ENCODE assay signal across 7 mouse cellular contexts in the genomic region with DNA sequence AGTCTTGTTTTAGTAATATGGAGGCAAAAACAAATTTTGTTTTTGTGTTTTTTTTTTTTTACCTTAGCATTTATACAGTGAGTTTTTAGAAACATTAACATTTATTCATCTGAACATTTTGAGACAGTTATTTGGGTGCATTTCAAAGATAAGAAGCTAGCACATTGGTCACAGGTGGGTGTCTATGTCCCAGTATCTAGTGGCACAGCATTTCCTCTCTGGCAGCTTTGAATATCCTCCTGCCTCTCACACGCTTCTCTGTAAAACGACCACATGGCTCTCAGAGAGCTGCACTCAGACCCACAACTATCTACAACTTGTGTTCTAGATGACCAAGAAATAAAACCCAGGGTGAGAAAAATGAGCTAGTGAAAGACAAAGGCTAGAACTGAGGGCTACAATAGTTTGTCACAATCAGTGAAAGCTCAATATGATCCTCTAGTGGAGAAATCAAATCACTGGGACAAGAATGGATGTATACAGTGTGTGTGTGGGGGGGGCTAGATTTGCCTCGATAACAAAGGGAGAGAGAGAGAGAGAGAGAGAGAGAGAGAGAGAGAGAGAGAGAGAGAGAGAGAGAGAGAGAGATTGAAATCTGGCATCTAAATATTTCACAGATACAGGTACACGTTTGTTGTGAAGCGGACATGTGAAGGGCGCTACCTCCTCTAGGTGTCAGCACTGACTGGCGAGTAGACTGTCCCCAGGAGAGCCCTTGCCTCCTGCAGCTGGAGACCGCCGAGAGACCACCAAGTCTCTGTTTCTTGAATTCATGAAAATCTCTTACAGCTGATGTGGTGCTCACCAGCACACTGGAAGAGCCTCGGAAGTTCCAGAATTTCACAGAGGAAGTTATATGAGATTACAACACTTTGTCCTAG. TPM values are rescaled to one million over a fixed set of nuclear protein-coding genes. Genes with fewer than 3 reads are reported as not detected.
A peak's percentile ranks its signal among the peaks of the same experiment; 100 is the strongest.
DNase-seq lines count a peak whose midpoint lies in the region; ATAC-seq lines count a peak whose summit lies in the region.

No protein-coding gene starts in this region.

- peaks cover 23% of the 10 kb centered on the region for H3K27me3 ChIP-seq in embryonic facial prominence, embryonic 14.5 days (replicated peaks; ENCODE audit: control insufficient read depth, insufficient read depth, low read length)
- H3K27me3 ChIP-seq in midbrain, embryonic 15.5 days (replicated peaks) = peaks cover 6% of the 10 kb centered on the region; the same call in 1 of the 2 replicates

- H3K4me3 ChIP-seq in embryonic facial prominence, embryonic 14.5 days (ENCODE audit: low read depth, low read length) = peak overlapping the region; percentile 32
- H3K4me3 ChIP-seq in midbrain, embryonic 15.5 days = peak overlapping the region; percentile 39

- 0 out of 2 replicates have a peak, but pooled peaks have one; percentile 44 for ATAC-seq in embryonic facial prominence, embryonic 14.5 days (ENCODE audit: low read depth)
- peak; percentile 84; the same call in 1 of the 2 replicates for ATAC-seq in midbrain, embryonic 15.5 days (replicated peaks)

- H3K9me3 ChIP-seq in embryonic facial prominence, embryonic 14.5 days (ENCODE audit: control insufficient read depth, low read length) = no peaks in the 10 kb centered on the region
- no peaks in the 10 kb centered on the region for H3K9me3 ChIP-seq in midbrain, embryonic 15.5 days

- H3K4me2 ChIP-seq in embryonic facial prominence, embryonic 14.5 days (ENCODE audit: low read depth, low read length) = peak overlapping the region; percentile 68
- peak overlapping the region; percentile 93 for H3K4me2 ChIP-seq in midbrain, embryonic 15.5 days

- peak; percentile 6 for DNase-seq in right cerebral cortex, postnatal 14 days
- DNase-seq in right cerebral cortex, postnatal 25 days = no peak
- DNase-seq in embryonic facial prominence, embryonic 14.5 days (ENCODE audit: low spot score) = no peak
- DNase-seq in kidney, postnatal 4 days = peak; percentile 31 to 54
- no peak for DNase-seq in layer of hippocampus, adult 8-10 months (ENCODE audit: low spot score in 2 of 2)
- DNase-seq in right cerebral cortex, postnatal 36 days (ENCODE audit: low spot score in 2 of 2) = no peak

- H3K9ac ChIP-seq in embryonic facial prominence, embryonic 14.5 days (ENCODE audit: low read depth, low read length) = peak overlapping the region; percentile 3; the same call in 1 of the 2 replicates
- H3K9ac ChIP-seq in midbrain, embryonic 15.5 days = 0 out of 2 replicates have a peak overlapping the region, but pooled peaks have one; percentile 20

- no peak overlapping the region for H3K27ac ChIP-seq in embryonic facial prominence, embryonic 14.5 days (replicated peaks; ENCODE audit: low read depth, low read length)
- H3K27ac ChIP-seq in midbrain, embryonic 15.5 days = no peak overlapping the region

- peaks cover 16% of the 10 kb centered on the region for H3K4me1 ChIP-seq in embryonic facial prominence, embryonic 14.5 days (ENCODE audit: control insufficient read depth, insufficient read depth, low read length)
- peaks cover 10% of the 10 kb centered on the region for H3K4me1 ChIP-seq in midbrain, embryonic 15.5 days

- 8% methylated on average over 10 of the region's 10 CpGs for WGBS in embryonic facial prominence, embryonic 14.5 days
- 13% methylated on average over 10 of the region's 10 CpGs for WGBS in midbrain, embryonic 15.5 days

- H3K36me3 ChIP-seq in embryonic facial prominence, embryonic 14.5 days (ENCODE audit: control insufficient read depth, insufficient read depth, low read length) = no peaks in the 10 kb centered on the region
- no peaks in the 10 kb centered on the region for H3K36me3 ChIP-seq in midbrain, embryonic 15.5 days (replicated peaks)

RNA-seq across cellular contexts. Expression of gene Cxcl2, which starts 1.1 kb away (rescaled TPM):
- 0.18 TPM in 1 of 2 replicates, not detected in the other for polyA plus RNA-seq in embryonic facial prominence, embryonic 14.5 days (2014; fragmentation: Nextera tagmentation; extraction: Ambion mirVana)
- not detected in 2 replicates for polyA plus RNA-seq in midbrain, embryonic 15.5 days (2015; fragmentation: Nextera tagmentation; extraction: Ambion mirVana)
- not detected for total RNA-seq in layer of hippocampus, adult 8-10 months (2022)

RNA-seq across cellular contexts. Expression of gene Cxcl1, which starts 11.6 kb away (rescaled TPM):
- 1.3 TPM in 2 replicates for polyA plus RNA-seq in embryonic facial prominence, embryonic 14.5 days (2014; fragmentation: Nextera tagmentation; extraction: Ambion mirVana)
- 0.22 and 0.31 TPM in 2 replicates for polyA plus RNA-seq in midbrain, embryonic 15.5 days (2015; fragmentation: Nextera tagmentation; extraction: Ambion mirVana)
- total RNA-seq in layer of hippocampus, adult 8-10 months (2022) = 1 to 10 TPM in 1 of 4 experiments, under 1 TPM in 1, not detected in 2; 0.41 to 1.2 TPM

RNA-seq across cellular contexts. Expression of gene Mthfd2l, which starts 28.3 kb away (rescaled TPM):
- 43.1 and 47.7 TPM in 2 replicates for polyA plus RNA-seq in embryonic facial prominence, embryonic 14.5 days (2014; fragmentation: Nextera tagmentation; extraction: Ambion mirVana)
- 59.7 and 65.4 TPM in 2 replicates for polyA plus RNA-seq in midbrain, embryonic 15.5 days (2015; fragmentation: Nextera tagmentation; extraction: Ambion mirVana)
- total RNA-seq in layer of hippocampus, adult 8-10 months (2022) = 10 to 100 TPM; 14.6 to 24.1 (median 17.4) TPM

Comparison
In these comparisons a context has a peak if more than half of its experiments do, and no peak if none do; other contexts are left out.
1. DNase-seq: peak in right cerebral cortex, postnatal 14 days (single experiment) and kidney, postnatal 4 days (2 of 2); none in right cerebral cortex, postnatal 25 days (single experiment), embryonic facial prominence, embryonic 14.5 days (single experiment), layer of hippocampus, adult 8-10 months (0 of 2) and right cerebral cortex, postnatal 36 days (0 of 2).